Mouse (Mus musculus) embryonic facial prominence, embryonic 10.5 days (tissue): Measurements from ENCODE around the gene Banf2. TPM values are rescaled to one million over a fixed set of nuclear protein-coding genes. Genes with fewer than 3 reads are reported as not detected.

Source experiments
- DNase-seq: peaks from one replicate; pipeline ENCODE4 v3.0.0-alpha.2; 2017; ENCODE audit warnings: low spot score
- H3K27ac ChIP-seq: fragments of 300-500 bp; sonication (generic); replicated peaks from 2 replicates; pipeline ENCODE4 v1.5.1; 2016; ENCODE audit warnings: mild to moderate bottlenecking
- H3K27me3 ChIP-seq: fragments of 300-500 bp; sonication (generic); replicated peaks from 2 replicates; pipeline ENCODE4 v1.6.1; 2016; ENCODE audit warnings: low read depth, mild to moderate bottlenecking; ENCODE audit not compliant: poor library complexity, severe bottlenecking
- H3K36me3 ChIP-seq: fragments of 300-500 bp; sonication (generic); replicated peaks from 2 replicates; pipeline ENCODE4 v1.6.1; 2016; ENCODE audit warnings: mild to moderate bottlenecking, moderate library complexity
- H3K4me1 ChIP-seq: fragments of 300-500 bp; sonication (generic); 2 replicates; pipeline ENCODE4 v1.6.1; 2016
- H3K4me3 ChIP-seq: fragments of 300-500 bp; sonication (generic); 2 replicates; pipeline ENCODE4 v1.5.1; 2016; ENCODE audit warnings: mild to moderate bottlenecking, moderate library complexity
- H3K9me3 ChIP-seq: fragments of 300-500 bp; sonication (generic); 2 replicates; pipeline ENCODE4 v1.6.1; 2016; ENCODE audit warnings: mild to moderate bottlenecking
- WGBS: fragments of 180-500 bp; shearing (Covaris S2); methylation state at CpG from one replicate; pipeline ENCODE4 v1.1.7; 2016; 5-methylcytosine and 5-hydroxymethylcytosine counted together
- polyA plus RNA-seq: library from polyadenylated mRNA; unstranded; fragments of >200 nt; fragmentation: Nextera tagmentation; extraction: Ambion mirVana; gene quantifications from 2 replicates; pipeline ENCODE4 v1.2.1, GENCODE M21; 2016

The Banf2 gene
- polyA plus RNA-seq, 1 experiment from 2014 or later = not detected

DNA sequence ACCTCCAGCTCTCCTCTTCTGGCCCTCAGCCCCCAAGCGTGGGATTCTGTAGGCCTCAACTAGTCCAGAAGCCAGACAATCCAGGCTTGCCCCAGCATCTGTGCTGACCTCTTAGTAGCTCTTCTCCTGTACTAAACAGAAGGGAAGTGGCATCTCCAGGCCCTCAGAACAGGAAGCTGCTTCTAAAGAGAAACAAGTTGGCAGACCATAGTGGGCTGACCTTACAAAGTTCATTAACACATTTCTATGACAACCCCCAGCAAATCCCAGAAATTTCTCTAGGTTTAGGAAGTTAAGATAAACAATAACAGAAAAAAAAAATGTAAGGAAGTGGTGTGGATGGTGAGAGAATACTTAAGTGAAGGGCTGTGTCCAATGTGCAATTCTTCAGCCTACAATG lies 23.8 kb upstream of the Banf2 start:
- WGBS = 64% methylated on average over 1 of the region's 1 CpGs

DNA sequence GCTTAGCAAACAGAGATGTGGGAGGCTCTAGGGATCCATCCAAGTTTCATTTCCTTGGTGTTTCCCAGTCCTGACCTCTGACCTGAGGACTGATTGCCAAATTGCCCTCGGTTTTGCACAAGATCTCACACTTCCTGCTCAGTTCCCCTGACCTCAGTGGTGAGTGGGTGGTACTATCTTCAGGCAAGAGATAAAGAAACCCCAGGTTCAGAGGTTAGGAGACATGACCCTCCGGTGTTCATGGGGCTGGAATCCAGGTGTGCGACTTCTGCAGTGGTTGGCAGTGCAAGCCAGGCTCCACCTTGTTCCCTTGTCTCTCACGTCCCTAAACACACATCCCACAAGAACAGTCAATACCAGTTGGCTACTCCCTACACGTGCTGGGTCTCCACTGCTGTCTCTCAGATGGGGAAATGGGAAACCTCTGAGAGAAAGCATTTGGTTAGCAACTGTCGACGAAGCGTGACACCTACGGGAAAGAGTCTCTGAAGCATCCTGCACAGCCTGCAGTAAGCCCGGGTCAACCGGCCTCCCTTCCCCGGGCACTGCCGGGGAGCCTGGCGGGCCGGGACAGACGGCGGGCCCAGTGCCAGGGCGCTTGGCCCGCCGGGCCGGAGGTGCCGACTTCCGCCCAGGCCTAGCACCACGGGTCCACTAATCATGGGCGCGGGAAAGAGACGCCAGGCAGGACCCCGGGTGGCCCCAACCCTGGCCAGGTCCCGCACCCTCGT lies 23.1 kb upstream of the Banf2 start:
- Histone ChIP-seq H3K27me3 (no peaks in the 10 kb centered on the region), H3K4me1 (peaks cover 34% of the 10 kb centered on the region), H3K4me3 (peak overlapping the region; percentile 92), H3K9me3 (no peaks in the 10 kb centered on the region), H3K27ac (peak overlapping the region; percentile 92), H3K36me3 (peaks cover 19% of the 10 kb centered on the region; the same call in 1 of the 2 replicates)
- WGBS = 2% methylated on average over 30 of the region's 30 CpGs
- peak; percentile 13 for DNase-seq

More for the DNA sequence above, 23.8 kb upstream of the Banf2 start:
- H3K27me3 ChIP-seq = no peaks in the 10 kb centered on the region
- H3K27ac ChIP-seq = no peak overlapping the region
- H3K36me3 ChIP-seq = peaks cover 19% of the 10 kb centered on the region; the same call in 1 of the 2 replicates
- peaks cover 32% of the 10 kb centered on the region for H3K4me1 ChIP-seq
- no peak for DNase-seq
- H3K9me3 ChIP-seq = no peaks in the 10 kb centered on the region
- peak overlapping the region; percentile 92 for H3K4me3 ChIP-seq

DNA sequence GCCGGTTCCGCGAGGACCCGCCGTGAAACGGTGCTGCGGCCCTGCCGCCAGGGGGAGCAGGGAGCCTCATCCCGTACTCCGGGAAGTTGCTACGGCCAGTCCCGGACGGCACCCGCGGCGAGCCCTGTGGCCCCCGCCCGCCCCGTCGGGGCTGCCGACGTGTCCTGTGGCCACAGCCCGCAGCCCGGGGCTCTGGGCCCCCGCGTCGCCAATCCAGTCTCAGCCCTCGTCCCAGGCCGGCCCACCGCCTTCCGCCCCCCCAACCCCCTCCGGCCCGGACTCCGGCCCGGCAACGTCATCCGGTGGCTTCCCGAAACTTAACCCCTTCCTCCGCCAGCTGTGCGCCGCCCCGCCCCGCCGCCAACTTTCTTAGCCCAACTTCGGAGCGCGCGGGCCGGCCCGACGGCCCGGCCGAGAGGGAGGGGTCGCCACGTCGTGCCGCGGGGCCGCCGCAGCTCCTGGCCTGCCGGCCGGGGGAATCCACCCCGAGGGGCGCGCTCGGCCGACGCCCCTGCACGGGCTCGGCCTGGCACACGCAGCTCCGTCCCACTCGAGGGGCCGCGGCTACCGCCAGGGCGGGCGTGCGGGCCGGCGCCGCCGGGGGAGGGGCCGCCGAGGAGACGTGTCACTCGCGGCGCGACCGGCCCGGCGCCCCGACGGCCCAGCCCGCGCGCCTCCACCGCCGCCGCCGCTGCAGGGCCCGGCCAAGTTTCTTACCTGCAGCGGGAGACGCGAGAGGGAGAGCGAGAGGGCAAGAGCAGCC lies 22.4 kb upstream of the Banf2 start:
- WGBS = under 1% methylated on average over 107 of the region's 107 CpGs
- H3K4me3 ChIP-seq = peak overlapping the region; percentile 92
- peaks cover 19% of the 10 kb centered on the region; the same call in 1 of the 2 replicates for H3K36me3 ChIP-seq
- no peaks in the 10 kb centered on the region for H3K9me3 ChIP-seq
- peak; percentile 87 for DNase-seq
- peaks cover 26% of the 10 kb centered on the region for H3K4me1 ChIP-seq
- no peaks in the 10 kb centered on the region for H3K27me3 ChIP-seq
- H3K27ac ChIP-seq = peak overlapping the region; percentile 92

DNA sequence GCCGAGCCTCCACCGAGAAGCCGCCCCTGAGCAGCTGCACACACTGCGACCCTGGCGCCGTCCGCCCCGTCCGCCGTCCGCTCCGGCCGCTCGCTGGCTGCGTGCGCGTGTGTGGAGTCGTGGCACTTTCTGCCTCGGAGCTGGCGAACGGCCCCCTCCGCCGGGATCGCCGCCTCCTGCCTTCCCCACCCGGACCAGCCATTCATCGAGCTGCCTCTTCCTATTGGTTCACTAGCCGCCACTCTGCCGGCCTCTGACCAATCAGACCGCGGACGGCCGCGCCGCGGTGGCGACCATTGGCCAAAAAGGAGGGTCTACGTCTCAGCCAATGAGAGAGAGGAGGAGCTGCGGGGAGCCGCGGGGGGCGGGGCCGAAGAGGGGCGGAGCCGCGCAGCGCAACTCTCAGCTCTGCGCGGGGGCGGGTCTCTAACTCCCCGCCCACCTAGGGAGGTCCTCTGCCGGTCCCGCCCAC lies 21.7 kb upstream of the Banf2 start, which contains the start of gene Rrbp1:
Gene Rrbp1 (minus strand): TSS at position 184 of the 472 bp plus-strand sequence.
- Histone ChIP-seq H3K27me3 (no peaks in the 10 kb centered on the region), H3K4me1 (peaks cover 21% of the 10 kb centered on the region)
- under 1% methylated on average over 53 of the region's 53 CpGs for WGBS

DNA sequence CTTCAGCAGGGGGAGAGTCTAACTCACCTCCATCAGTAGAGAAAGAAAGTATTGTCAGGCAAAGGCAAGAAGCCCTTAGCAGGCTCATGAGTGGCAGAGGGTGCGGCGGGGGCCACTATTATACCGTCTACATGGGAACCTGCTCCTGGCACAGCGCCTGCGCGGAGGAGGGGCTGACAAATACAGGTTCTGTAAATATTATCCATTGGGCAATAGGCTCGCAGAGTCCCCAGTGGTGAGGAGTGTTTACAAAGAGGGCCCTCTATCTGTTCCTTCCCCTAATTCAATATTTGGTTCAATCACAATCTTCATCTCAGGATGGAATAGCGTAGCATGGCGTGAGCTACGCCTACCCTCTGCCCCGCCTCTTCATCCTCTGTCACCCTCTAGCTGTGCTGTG lies 18.8 kb upstream of the Banf2 start:
- Histone ChIP-seq H3K9me3 (no peaks in the 10 kb centered on the region), H3K4me1 (peaks cover 19% of the 10 kb centered on the region), H3K4me3 (no peak overlapping the region), H3K36me3 (0 out of 2 replicates have a peak, but pooled peaks cover under 1% of the 10 kb centered on the region), H3K27me3 (no peaks in the 10 kb centered on the region), H3K27ac (no peak overlapping the region)
- WGBS = 87% methylated on average over 11 of the region's 11 CpGs
- DNase-seq = no peak

More for the DNA sequence above, 21.7 kb upstream of the Banf2 start, which contains the start of gene Rrbp1:
- peaks cover 19% of the 10 kb centered on the region; the same call in 1 of the 2 replicates for H3K36me3 ChIP-seq
- H3K27ac ChIP-seq = peak within 1 kb of the TSS; percentile 92
- no peaks in the 10 kb centered on the region for H3K9me3 ChIP-seq
- peak; percentile 99 for DNase-seq
- H3K4me3 ChIP-seq = peak within 1 kb of the TSS; percentile 92

DNA sequence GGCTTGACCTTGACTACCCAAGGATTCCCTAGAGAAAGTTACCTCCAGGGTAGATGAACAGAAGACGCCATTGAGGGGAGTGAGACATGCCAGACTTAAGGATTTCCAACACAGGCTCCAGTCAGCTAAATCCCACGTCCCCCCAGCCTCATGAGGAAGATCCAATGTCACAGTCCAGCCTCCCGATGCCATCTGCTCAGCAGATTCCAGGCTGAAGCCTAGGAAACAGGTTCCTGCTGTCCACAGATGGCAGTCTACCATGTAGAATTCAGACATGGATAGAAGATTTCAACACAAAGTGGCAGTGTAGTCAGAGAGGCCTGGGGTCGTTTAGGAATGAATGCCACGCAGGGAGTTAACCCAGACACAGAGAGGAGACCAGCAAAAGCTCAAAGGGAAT lies 18.4 kb upstream of the Banf2 start:
- no peak overlapping the region for H3K4me3 ChIP-seq
- DNase-seq = no peak
- H3K9me3 ChIP-seq = no peaks in the 10 kb centered on the region
- WGBS = 40% methylated on average over 5 of the region's 5 CpGs
- no peaks in the 10 kb centered on the region for H3K36me3 ChIP-seq
- H3K27ac ChIP-seq = no peak overlapping the region
- H3K4me1 ChIP-seq = peaks cover 15% of the 10 kb centered on the region
- peaks cover 3% of the 10 kb centered on the region; the same call in 1 of the 2 replicates for H3K27me3 ChIP-seq

DNA sequence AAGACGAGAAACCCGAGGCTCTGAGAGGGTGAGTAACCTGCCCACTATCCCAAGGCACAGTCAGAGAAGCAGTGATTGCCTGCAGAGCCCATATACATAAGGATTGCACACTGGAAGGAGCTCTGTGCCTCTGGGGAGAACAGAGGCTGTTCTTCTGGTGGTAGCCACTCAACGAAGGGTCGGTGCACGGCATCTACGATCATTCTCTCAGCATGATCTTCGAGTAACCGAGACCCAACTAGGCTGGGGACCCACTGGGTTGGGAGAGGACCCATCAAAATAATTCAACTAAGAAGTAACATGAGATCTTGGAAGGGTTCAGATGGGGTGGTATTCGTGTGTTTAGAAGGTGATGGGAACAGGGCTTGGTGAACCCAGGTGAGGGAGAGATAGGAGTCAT lies 17.0 kb upstream of the Banf2 start:
- H3K9me3 ChIP-seq = no peaks in the 10 kb centered on the region
- peaks cover 8% of the 10 kb centered on the region; the same call in 1 of the 2 replicates for H3K27me3 ChIP-seq
- no peaks in the 10 kb centered on the region for H3K36me3 ChIP-seq
- no peak overlapping the region for H3K4me3 ChIP-seq
- 90% methylated on average over 9 of the region's 9 CpGs for WGBS
- no peak for DNase-seq
- H3K4me1 ChIP-seq = peaks cover 5% of the 10 kb centered on the region; the same call in 1 of the 2 replicates
- H3K27ac ChIP-seq = no peak overlapping the region

DNA sequence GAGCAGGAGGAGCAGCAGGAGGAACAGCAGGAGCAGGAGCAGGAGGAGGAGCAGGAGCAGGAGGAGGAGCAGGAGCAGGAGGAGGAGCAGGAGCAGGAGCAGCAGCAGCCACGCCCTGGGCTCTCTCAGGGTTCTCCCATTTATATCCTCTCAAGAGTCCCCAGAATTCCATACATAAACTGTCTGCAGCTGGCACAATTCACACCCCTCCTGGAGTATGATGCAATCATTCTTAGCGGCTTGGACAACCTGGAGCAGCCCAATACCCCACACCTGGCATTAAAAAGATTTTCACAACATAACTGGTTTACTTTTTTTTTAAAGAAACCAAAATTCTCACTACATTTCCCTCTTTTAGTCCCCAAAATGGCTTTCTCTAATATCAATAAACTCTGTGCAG lies 12.9 kb upstream of the Banf2 start:
- H3K4me1 ChIP-seq = peaks cover 6% of the 10 kb centered on the region; the same call in 1 of the 2 replicates
- no peaks in the 10 kb centered on the region for H3K9me3 ChIP-seq
- H3K4me3 ChIP-seq = no peak overlapping the region
- 65% methylated on average over 2 of the region's 2 CpGs for WGBS
- DNase-seq = no peak
- peaks cover 8% of the 10 kb centered on the region; the same call in 1 of the 2 replicates for H3K27me3 ChIP-seq
- H3K27ac ChIP-seq = no peak overlapping the region
- H3K36me3 ChIP-seq = no peaks in the 10 kb centered on the region

DNA sequence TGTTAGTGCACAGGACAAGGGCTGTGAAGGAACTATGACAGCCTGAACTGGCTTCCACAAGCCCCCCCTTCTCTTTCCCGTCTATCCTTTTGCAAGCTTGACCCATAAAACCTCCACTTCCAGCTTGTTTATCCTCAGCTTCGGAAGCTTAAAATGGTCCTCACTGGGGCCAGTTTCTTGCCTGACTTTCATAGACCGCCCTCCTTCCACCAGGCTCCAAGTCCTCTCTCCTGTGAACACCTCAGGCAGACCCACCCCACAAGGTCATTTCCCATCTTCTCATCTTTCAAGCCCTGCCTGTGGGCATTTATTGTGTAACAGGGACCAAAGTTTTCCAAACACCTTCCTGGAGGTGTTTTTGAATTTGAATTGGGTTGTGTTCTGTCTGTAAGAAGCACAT lies 10.4 kb upstream of the Banf2 start:
- Histone ChIP-seq H3K9me3 (no peaks in the 10 kb centered on the region), H3K27ac (no peak overlapping the region), H3K4me1 (peaks cover 6% of the 10 kb centered on the region; the same call in 1 of the 2 replicates), H3K27me3 (peaks cover 8% of the 10 kb centered on the region; the same call in 1 of the 2 replicates), H3K36me3 (no peaks in the 10 kb centered on the region), H3K4me3 (no peak overlapping the region)
- 81% methylated on average over 3 of the region's 3 CpGs for WGBS
- DNase-seq = no peak

DNA sequence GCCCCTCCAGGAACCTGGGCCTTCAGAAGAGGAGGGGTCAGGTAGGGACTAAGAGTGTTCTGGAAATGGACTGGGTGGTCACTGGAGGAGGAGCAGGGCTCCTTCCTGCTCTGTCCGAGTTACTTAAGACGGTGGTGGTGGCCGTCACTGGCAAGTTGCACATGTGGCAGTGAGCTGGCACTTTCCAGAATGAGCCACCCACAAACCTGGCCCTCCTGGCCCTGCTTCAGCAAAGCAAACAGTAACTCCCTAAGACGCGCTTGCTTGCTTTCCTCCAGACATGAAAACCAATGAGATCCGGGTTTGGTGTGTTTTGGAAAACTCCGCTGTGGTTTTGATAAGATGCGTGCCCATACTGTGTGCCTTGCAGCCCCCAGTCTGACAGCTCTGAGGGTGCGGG lies 7.5 kb upstream of the Banf2 start:
- Histone ChIP-seq H3K4me1 (peaks cover 6% of the 10 kb centered on the region; the same call in 1 of the 2 replicates), H3K27me3 (no peaks in the 10 kb centered on the region), H3K4me3 (no peak overlapping the region), H3K27ac (no peak overlapping the region), H3K9me3 (no peaks in the 10 kb centered on the region), H3K36me3 (no peaks in the 10 kb centered on the region)
- WGBS = 85% methylated on average over 9 of the region's 9 CpGs
- no peak for DNase-seq

DNA sequence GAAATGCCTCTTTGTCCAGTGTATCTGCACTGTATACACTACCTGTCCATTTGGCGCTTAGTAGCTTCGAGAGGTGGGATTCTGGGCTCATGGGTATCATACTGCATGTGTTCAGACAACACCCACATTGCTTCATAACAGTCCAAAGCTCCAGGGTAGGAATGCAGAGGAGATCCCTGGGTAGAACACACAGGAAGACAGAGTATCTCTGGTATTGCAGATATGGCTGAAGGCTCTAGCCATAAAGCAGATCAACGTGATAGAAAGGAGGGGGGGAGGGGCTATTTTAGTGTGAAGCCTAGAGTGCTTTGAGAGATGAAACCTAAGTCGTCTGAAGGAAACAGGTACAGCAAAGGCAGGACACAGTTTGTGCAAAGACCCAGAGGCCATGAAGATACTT lies 6.4 kb upstream of the Banf2 start:
- H3K36me3 ChIP-seq = no peaks in the 10 kb centered on the region
- H3K4me1 ChIP-seq = peaks cover 6% of the 10 kb centered on the region; the same call in 1 of the 2 replicates
- no peaks in the 10 kb centered on the region for H3K27me3 ChIP-seq
- DNase-seq = no peak
- 81% methylated on average over 4 of the region's 4 CpGs for WGBS
- H3K4me3 ChIP-seq = no peak overlapping the region
- H3K9me3 ChIP-seq = no peaks in the 10 kb centered on the region
- H3K27ac ChIP-seq = no peak overlapping the region

DNA sequence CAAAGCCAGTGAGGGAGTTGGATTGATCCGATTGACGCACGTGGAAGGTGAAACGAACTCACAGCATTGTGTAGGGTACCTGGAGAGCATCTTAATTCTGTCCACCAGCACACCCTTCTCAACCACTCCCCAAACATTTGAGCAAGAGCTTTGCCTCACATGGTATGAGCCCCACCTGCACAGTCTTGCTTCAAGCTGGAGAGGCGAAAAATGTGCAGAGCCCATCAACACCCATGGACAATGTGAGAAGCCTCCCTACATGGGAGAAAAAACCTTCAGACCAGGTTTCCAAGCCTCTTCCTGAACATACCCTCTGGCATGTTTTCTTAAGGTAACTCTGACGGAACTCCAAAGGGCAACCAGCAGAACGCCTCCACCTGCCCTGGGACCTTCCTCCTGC lies 2.1 kb upstream of the Banf2 start:
- Histone ChIP-seq H3K4me1 (no peaks in the 10 kb centered on the region), H3K27ac (no peak overlapping the region), H3K4me3 (no peak overlapping the region), H3K36me3 (no peaks in the 10 kb centered on the region), H3K9me3 (no peaks in the 10 kb centered on the region), H3K27me3 (no peaks in the 10 kb centered on the region)
- no peak for DNase-seq
- 88% methylated on average over 7 of the region's 7 CpGs for WGBS
